Mouse (Mus musculus) bone marrow, adult 2 months (tissue): Measurements from ENCODE around the gene Plxnd1. TPM values are rescaled to one million over a fixed set of nuclear protein-coding genes. Genes with fewer than 3 reads are reported as not detected.
A peak's percentile ranks its signal among the peaks of the same experiment; 100 is the strongest.

ENCODE experiments used
- H3K27ac ChIP-seq: fragments of 200-500 bp; 2 replicates; pipeline ENCODE4 v1.5.1; 2012; ENCODE audit warnings: low read depth, mild to moderate bottlenecking, control low read depth, inconsistent platforms, low read length; ENCODE audit not compliant: control insufficient read depth, poor library complexity, insufficient read depth
- H3K4me1 ChIP-seq: fragments of 200-500 bp; 2 replicates; pipeline ENCODE4 v1.6.1; 2011; ENCODE audit warnings: low read length; ENCODE audit not compliant: control insufficient read depth, insufficient read depth
- H3K4me3 ChIP-seq: fragments of 200-500 bp; replicated peaks from 2 replicates; pipeline ENCODE3; 2011; ENCODE audit warnings: mild to moderate bottlenecking, low read depth, low read length, control low read depth; ENCODE audit not compliant: control insufficient read depth
- CTCF ChIP-seq: fragments of 200-500 bp; IDR thresholded peaks from 2 replicates; pipeline ENCODE4 v1.5.1; 2011; ENCODE audit warnings: low read length, control low read depth; ENCODE audit not compliant: control insufficient read depth, insufficient read depth
- POLR2A ChIP-seq: fragments of 200-500 bp; IDR thresholded peaks from 2 replicates; pipeline ENCODE4 v1.6.1; 2011; ENCODE audit warnings: low read depth, mild to moderate bottlenecking, control low read depth, low read length, borderline replicate concordance; ENCODE audit not compliant: control insufficient read depth
- WGBS: fragments of 180-500 bp; shearing (Covaris S2); methylation state at CpG from one replicate; pipeline ENCODE4 v1.1.7; 2018; 5-methylcytosine and 5-hydroxymethylcytosine counted together
- polyA plus RNA-seq: library from polyadenylated mRNA; stranded (reverse); fragments of >200 nt; gene quantifications from 2 replicates; pipeline ENCODE4 v1.2.4, GENCODE M21; 2011; ENCODE audit warnings: low replicate concordance; ENCODE audit not compliant: missing spikeins, insufficient read depth, insufficient read length

The Plxnd1 gene
- polyA plus RNA-seq, 1 experiment: 23.8 TPM

DNA sequence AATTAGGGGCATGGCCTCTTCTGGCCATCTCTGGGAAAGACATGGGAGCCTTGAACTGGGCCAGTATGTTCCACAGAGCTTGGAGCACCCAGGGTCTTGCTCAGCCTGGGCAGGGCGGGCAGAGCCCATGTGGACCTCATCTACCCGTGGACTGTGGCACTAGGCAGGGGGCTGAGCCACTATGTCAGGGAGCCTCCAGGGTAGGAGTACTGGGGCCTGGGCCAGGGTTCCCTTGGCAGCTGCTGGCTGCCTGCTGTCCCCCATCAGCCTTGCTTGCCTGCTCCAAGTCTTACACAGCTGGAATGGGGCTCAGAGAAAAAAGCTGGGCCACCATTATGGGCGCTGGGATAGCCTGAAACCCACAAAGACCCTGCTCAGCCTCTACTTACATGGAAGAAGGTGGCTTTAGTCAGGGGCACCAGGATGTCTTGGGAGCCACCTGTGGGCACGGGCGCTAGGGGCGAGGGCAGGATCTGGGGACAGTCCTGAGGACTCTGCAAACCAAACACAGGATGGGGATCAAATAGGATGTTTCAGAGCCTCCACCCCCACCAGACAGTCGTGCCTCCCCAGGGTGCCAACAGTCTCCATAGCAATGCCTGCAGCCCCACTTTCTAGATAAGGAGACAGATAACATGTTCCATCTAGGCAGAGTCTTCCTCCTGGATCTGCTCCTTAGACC lies 22.6 kb downstream of the Plxnd1 start:
- no peak overlapping the region for H3K4me3 ChIP-seq
- H3K27ac ChIP-seq: peak overlapping the region; percentile 2; the same call in 1 of the 2 replicates
- H3K4me1 ChIP-seq: peaks cover 17% of the 10 kb centered on the region
- WGBS: 66% methylated on average over 7 of the region's 7 CpGs
- TF ChIP-seq CTCF: no peak
- no peak for TF ChIP-seq POLR2A

GRCm38 (mm10) chr6:115971273-115972060 lies 23.3 kb downstream of the Plxnd1 start:
- Histone ChIP-seq H3K4me1 (peaks cover 17% of the 10 kb centered on the region), H3K4me3 (no peak overlapping the region), H3K27ac (no peak overlapping the region; the same call in 1 of the 2 replicates)
- no peak for TF ChIP-seq POLR2A
- no peak for TF ChIP-seq CTCF
- WGBS: 47% methylated on average over 13 of the region's 13 CpGs

DNA sequence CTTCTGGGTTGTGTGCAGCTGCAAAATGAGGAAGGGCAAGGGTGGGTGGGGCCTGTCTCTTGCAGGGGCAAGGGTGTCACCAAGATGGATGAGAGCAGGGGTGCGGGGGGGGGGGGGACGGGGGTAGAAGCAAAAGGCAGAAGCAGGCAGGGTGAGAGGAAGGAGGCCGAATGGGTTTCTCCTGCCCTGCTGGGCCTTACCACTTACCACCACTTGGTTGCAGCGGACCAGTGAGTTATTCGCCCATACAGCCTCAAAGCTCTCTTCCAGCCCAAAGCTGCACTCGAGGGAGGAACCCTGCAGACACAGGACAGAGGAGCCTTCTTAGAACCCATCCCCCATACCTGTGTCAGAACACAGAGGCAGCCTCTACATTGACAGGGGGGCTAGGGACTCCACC lies 24.9 kb downstream of the Plxnd1 start:
- peaks cover 17% of the 10 kb centered on the region for H3K4me1 ChIP-seq
- TF ChIP-seq POLR2A (no peak), CTCF (peak; percentile 18; the same call in 1 of the 2 replicates)
- no peak overlapping the region for H3K4me3 ChIP-seq
- peak overlapping the region; percentile 83 for H3K27ac ChIP-seq
- WGBS: 8% methylated on average over 6 of the region's 6 CpGs

GRCm38 (mm10) chr6:115969103-115969502 lies 25.7 kb downstream of the Plxnd1 start:
- peak overlapping the region; percentile 83 for H3K27ac ChIP-seq
- peaks cover 17% of the 10 kb centered on the region for H3K4me1 ChIP-seq
- WGBS: 35% methylated on average over 9 of the region's 9 CpGs
- peak overlapping the region; percentile 59 for H3K4me3 ChIP-seq
- TF ChIP-seq POLR2A (peak; percentile 25; the same call in 1 of the 2 replicates), CTCF (no peak)

DNA sequence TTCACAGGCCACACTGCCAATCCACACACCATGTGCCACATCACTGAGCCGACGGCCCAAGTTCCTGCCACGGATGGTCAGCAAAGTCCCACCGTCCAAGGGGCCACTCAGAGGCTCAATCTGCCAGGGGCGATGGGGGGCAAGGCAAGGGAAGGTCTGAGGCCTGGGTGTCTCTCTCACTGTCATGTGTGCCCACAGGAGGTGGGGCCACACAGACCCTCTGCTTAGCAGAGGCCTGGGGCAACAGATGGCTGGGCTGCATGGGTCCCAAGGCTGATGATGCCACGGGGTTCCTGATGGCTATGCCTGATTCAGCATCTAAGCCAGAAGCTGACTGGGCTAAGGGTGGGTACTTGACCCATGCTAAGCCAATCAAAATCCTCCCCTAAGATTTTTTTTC lies 26.1 kb downstream of the Plxnd1 start:
- TF ChIP-seq POLR2A (no peak), CTCF (no peak)
- 50% methylated on average over 6 of the region's 6 CpGs for WGBS
- Histone ChIP-seq H3K27ac (peak overlapping the region; percentile 26; the same call in 1 of the 2 replicates), H3K4me1 (peaks cover 17% of the 10 kb centered on the region), H3K4me3 (no peak overlapping the region)

- H3K4me3 ChIP-seq: no peak overlapping the region
- peak overlapping the region; percentile 26; the same call in 1 of the 2 replicates for H3K27ac ChIP-seq
- H3K4me1 ChIP-seq: peaks cover 17% of the 10 kb centered on the region
- 68% methylated on average over 5 of the region's 5 CpGs for WGBS
- TF ChIP-seq POLR2A (no peak), CTCF (no peak)
Measured at GRCm38 (mm10) chr6:115968086-115968485, 26.7 kb downstream of the Plxnd1 start.

GRCm38 (mm10) chr6:115967291-115967880 lies 27.4 kb downstream of the Plxnd1 start:
- peaks cover 15% of the 10 kb centered on the region for H3K4me1 ChIP-seq
- H3K4me3 ChIP-seq: no peak overlapping the region
- TF ChIP-seq CTCF: no peak
- no peak for TF ChIP-seq POLR2A
- WGBS: 74% methylated on average over 15 of the region's 15 CpGs
- H3K27ac ChIP-seq: no peak overlapping the region

DNA sequence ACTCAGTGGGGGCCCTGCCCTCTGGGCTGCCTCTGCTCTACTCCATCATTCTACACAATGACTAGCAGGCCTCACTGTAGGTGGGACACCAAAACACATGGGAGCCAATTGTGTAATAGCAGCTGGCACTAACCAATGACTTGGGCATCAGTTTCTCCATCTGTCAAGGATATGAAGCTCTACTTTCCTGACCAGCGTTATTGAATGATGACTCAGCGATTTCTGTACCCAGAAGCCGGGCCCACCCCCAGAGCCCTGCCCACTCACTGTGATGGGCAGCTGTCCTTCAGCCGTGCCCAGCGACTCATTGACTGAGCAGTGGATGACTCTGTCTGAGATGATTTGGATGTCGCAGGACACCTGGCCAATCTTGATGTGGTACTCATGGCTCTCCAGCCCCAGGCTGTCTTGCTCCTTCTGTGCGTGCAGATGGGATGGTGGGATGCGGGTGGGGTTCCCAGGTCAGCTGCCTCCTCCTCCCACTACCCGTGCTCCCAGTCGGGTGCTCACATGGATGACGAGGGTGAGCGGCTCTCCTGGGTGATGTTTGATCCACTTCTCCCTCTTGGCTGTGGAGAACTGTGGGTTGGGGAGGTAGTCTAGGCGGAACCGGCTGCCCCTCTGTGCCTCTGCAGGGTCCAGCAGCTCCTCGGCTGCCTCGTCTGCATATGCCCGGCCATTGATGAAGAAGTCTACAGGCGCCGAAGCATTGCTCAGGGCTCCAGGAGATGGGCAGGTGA lies 28.4 kb downstream of the Plxnd1 start:
- TF ChIP-seq POLR2A (no peak), CTCF (no peak)
- H3K4me1 ChIP-seq: peaks cover 15% of the 10 kb centered on the region
- H3K4me3 ChIP-seq: no peak overlapping the region
- no peak overlapping the region for H3K27ac ChIP-seq
- WGBS: 85% methylated on average over 19 of the region's 19 CpGs

DNA sequence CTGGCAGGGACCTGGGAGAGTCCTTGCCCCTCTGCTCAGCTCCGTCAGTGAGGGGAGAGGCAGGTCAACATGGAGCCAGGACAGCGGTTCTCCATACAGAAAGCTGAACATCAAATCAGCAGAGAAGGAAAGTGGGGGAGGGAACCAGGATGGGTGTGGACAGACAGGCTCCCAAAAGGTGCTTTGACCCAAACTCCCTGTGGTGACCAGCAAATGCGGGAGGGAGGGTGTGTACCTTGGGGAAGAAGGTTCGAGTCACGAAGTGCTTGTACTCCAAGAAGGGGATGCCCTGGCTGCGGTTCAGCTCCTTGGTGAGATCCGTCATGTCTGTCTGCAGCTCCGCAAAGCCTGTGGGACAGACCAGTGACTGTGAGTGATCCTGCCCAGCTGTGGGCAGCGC lies 31.1 kb downstream of the Plxnd1 start:
- WGBS: 92% methylated on average over 9 of the region's 9 CpGs
- H3K27ac ChIP-seq: no peak overlapping the region
- H3K4me1 ChIP-seq: no peaks in the 10 kb centered on the region; the same call in 1 of the 2 replicates
- TF ChIP-seq POLR2A (no peak), CTCF (no peak)
- no peak overlapping the region for H3K4me3 ChIP-seq
